ENCODE assay signal across 9 mouse cellular contexts in genomic region chr12:70544850-70545510, GRCm38 (mm10).
A peak's percentile ranks its signal among the peaks of the same experiment; 100 is the strongest.
DNase-seq lines count a peak whose midpoint lies in the region.
"Had no signal": no experiment of that assay in that cellular context is flagged by ENCODE, and none has a peak within 500 bp of the region (broad histone marks: within the 10 kb centered on the region; RNA-seq: fewer than 3 reads in every experiment).

No protein-coding gene starts in this region.

- intact Hi-C loops in gastrocnemius, postnatal 14 days (cut with DNase I; ENCODE audit: low total_unique reads), result no loop called here

- DNase-seq in layer of hippocampus, adult 18-20 months (ENCODE audit: low spot score in 2 of 2), result peak; percentile 24 to 37
- DNase-seq in layer of hippocampus, adult 9-10 months (ENCODE audit: low spot score), result no peak
- peak; percentile 81 for DNase-seq in adrenal gland, adult 2 months
- DNase-seq in gastrocnemius, postnatal 14 days, result peak; percentile 60
- peak; percentile 40 to 44 for DNase-seq in right cerebral cortex, postnatal 10 days (ENCODE audit: low spot score in 2 of 2)
- no peak for DNase-seq in kidney, postnatal 4 days
- no peak for DNase-seq in c-Kit-positive CD71-positive TER-119-positive erythroid progenitor cells, embryonic 14.5 days (ENCODE audit: low spot score)
- no peak for DNase-seq in cerebellum, adult 8-10 months
- DNase-seq: cerebellum, adult 11-12 months had no signal

Comparison
In these comparisons a context has a peak if more than half of its experiments do, and no peak if none do; other contexts are left out.
1. DNase-seq: peak in layer of hippocampus, adult 18-20 months (2 of 2), adrenal gland, adult 2 months (single experiment), gastrocnemius, postnatal 14 days (single experiment) and right cerebral cortex, postnatal 10 days (2 of 2); none in layer of hippocampus, adult 9-10 months (single experiment), kidney, postnatal 4 days (0 of 2), c-Kit-positive CD71-positive TER-119-positive erythroid progenitor cells, embryonic 14.5 days (single experiment) and cerebellum, adult 8-10 months (single experiment).